Mouse (Mus musculus) myocyte (in vitro differentiated cells): ENCODE data around the gene Casz1. TPM values are rescaled to one million over a fixed set of nuclear protein-coding genes. Genes with fewer than 3 reads are reported as not detected.

Experiments used
- H3K27me3 ChIP-seq: one replicate; pipeline ENCODE4 v1.6.1; 2011; ENCODE audit not compliant: control insufficient read depth, insufficient read depth, insufficient read length
- H3K36me3 ChIP-seq: one replicate; pipeline ENCODE4 v1.6.1; 2011; ENCODE audit not compliant: control insufficient read depth, insufficient read depth
- H3K4me2 ChIP-seq: one replicate; pipeline ENCODE4 v1.6.1; 2011; ENCODE audit warnings: low read depth, control low read depth
- H3K4me3 ChIP-seq: one replicate; pipeline ENCODE4 v1.5.1; 2011; ENCODE audit warnings: mild to moderate bottlenecking, control low read depth, moderate library complexity
- H3K79me2 ChIP-seq: one replicate; pipeline ENCODE4 v1.6.1; 2011; ENCODE audit not compliant: control insufficient read depth, insufficient read depth
- H3ac ChIP-seq: one replicate; pipeline ENCODE4 v1.6.1; 2011; ENCODE audit not compliant: control insufficient read depth, insufficient read length
- CEBPB ChIP-seq: IDR thresholded peaks from 2 replicates; pipeline ENCODE4 v1.6.1; 2011; ENCODE audit warnings: mild to moderate bottlenecking, moderate library complexity; ENCODE audit not compliant: poor library complexity, insufficient read depth, severe bottlenecking
- E2F4 ChIP-seq: IDR thresholded peaks from one replicate; pipeline ENCODE4 v1.6.1; 2011; ENCODE audit warnings: mild to moderate bottlenecking, control low read depth, moderate library complexity; ENCODE audit not compliant: insufficient read depth
- MAX ChIP-seq: IDR thresholded peaks from one replicate; pipeline ENCODE4 v1.6.1; 2011; ENCODE audit warnings: low read depth, mild to moderate bottlenecking, control low read depth
- MYOD1 ChIP-seq, 3 experiments: IDR thresholded peaks; one replicate each; pipeline ENCODE4 v1.6.1; 2011; ENCODE audit warnings: control low read depth in 2 of 3, low read depth in 2 of 3, mild to moderate bottlenecking in 2 of 3, moderate library complexity in 1 of 3; ENCODE audit not compliant: insufficient read length in 2 of 3, control insufficient read depth in 1 of 3
- MYOG ChIP-seq, 3 experiments: IDR thresholded peaks; one replicate each; pipeline ENCODE4 v1.6.1; 2011; ENCODE audit warnings: control low read depth in 2 of 3, low read depth in 2 of 3, mild to moderate bottlenecking in 2 of 3; ENCODE audit not compliant: insufficient read length in 2 of 3, control insufficient read depth in 1 of 3, insufficient read depth in 1 of 3
- POLR2A ChIP-seq: IDR thresholded peaks from one replicate; pipeline ENCODE4 v1.6.1; 2011; ENCODE audit warnings: low read depth, mild to moderate bottlenecking, control low read depth, moderate library complexity; ENCODE audit not compliant: insufficient read length
- POLR2AphosphoS2 ChIP-seq: IDR thresholded peaks from one replicate; pipeline ENCODE4 v1.6.1; 2011; ENCODE audit warnings: low read depth, control low read depth; ENCODE audit not compliant: insufficient read length
- REST ChIP-seq: IDR thresholded peaks from one replicate; pipeline ENCODE4 v1.6.1; 2011; ENCODE audit warnings: mild to moderate bottlenecking, control low read depth, moderate library complexity; ENCODE audit not compliant: insufficient read depth, insufficient read length
- SRF ChIP-seq: IDR thresholded peaks from one replicate; pipeline ENCODE4 v1.6.1; 2011; ENCODE audit warnings: low read depth; ENCODE audit not compliant: control insufficient read depth, insufficient read length
- TCF12 ChIP-seq: IDR thresholded peaks from one replicate; pipeline ENCODE4 v1.6.1; 2011; ENCODE audit warnings: mild to moderate bottlenecking, control low read depth; ENCODE audit not compliant: poor library complexity, insufficient read depth, severe bottlenecking
- TCF3 ChIP-seq: IDR thresholded peaks from one replicate; pipeline ENCODE4 v1.6.1; 2011; ENCODE audit warnings: low read depth, control low read depth; ENCODE audit not compliant: insufficient read length
- USF1 ChIP-seq: IDR thresholded peaks from one replicate; pipeline ENCODE4 v1.6.1; 2011; ENCODE audit warnings: low read depth, mild to moderate bottlenecking, control low read depth, moderate library complexity
- polyA plus RNA-seq: library from polyadenylated mRNA; unstranded; fragments of >200 nt; fragmentation: generic; extraction: Trizol; gene quantifications from one replicate; pipeline ENCODE4 v1.2.1, GENCODE M21; 2012; ENCODE audit warnings: missing spikeins

The Casz1 gene
- polyA plus RNA-seq, 1 experiment, result 11.1 TPM

DNA sequence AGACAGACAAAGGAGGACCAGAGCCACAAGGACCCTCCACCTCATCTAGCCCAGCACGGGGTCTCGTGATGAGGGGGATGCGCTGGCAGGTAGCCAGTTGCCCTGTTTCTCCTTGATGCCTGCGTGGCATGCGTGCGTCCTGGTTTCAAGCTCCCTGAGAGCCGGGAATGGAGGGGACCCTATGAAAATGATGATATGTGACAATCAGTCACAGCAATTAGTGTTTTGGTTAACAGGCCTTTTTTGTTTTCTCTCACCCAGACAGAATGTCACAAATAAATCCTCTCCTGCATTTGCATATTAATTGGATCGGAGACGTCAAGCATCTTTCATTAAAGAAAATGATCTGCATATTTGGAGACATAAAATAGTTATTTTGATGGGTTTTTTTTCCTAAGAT lies 71.9 kb downstream of the Casz1 start:
- no peaks in the 10 kb centered on the region for H3K36me3 ChIP-seq
- H3K79me2 ChIP-seq, result no peaks in the 10 kb centered on the region
- no peak overlapping the region for H3ac ChIP-seq
- H3K27me3 ChIP-seq, result peaks cover 15% of the 10 kb centered on the region
- TF ChIP-seq E2F4 (no peak), REST (no peak)
- H3K4me2 ChIP-seq, result no peak overlapping the region
- H3K4me3 ChIP-seq, result no peak overlapping the region

DNA sequence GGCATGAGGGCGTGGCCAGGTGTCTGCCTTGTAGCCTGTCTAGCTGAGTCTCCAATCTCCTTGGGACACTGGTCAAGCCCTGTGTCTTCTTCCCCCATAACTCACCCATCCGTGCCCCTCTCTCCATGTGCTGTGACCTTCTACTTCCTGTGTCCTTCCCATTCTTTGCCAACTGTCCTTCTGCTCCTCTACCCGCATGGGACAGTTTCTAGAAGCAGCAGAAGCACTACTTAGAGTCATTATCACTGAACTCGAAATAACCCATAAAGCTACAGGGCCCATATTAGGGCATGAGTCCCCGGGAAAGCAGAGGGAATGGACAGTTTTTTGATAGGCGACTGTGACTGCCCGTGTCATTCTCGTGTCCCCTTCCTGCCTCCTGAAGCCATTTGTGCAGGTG lies 72.6 kb downstream of the Casz1 start:
- Histone ChIP-seq H3K36me3 (no peaks in the 10 kb centered on the region), H3K79me2 (no peaks in the 10 kb centered on the region), H3ac (no peak overlapping the region), H3K27me3 (peaks cover 22% of the 10 kb centered on the region), H3K4me2 (no peak overlapping the region), H3K4me3 (no peak overlapping the region)
- TF ChIP-seq MYOD1 (IDR thresholded peaks at IDR 0.05; ENCODE audit: control insufficient read depth in 1 of 3, insufficient read length in 2 of 3, low read depth in 2 of 3), result no peak
- no peak for TF ChIP-seq MYOG (IDR thresholded peaks at IDR 0.05; ENCODE audit: control insufficient read depth in 1 of 3, insufficient read depth in 1 of 3, insufficient read length in 2 of 3, low read depth in 2 of 3)

DNA sequence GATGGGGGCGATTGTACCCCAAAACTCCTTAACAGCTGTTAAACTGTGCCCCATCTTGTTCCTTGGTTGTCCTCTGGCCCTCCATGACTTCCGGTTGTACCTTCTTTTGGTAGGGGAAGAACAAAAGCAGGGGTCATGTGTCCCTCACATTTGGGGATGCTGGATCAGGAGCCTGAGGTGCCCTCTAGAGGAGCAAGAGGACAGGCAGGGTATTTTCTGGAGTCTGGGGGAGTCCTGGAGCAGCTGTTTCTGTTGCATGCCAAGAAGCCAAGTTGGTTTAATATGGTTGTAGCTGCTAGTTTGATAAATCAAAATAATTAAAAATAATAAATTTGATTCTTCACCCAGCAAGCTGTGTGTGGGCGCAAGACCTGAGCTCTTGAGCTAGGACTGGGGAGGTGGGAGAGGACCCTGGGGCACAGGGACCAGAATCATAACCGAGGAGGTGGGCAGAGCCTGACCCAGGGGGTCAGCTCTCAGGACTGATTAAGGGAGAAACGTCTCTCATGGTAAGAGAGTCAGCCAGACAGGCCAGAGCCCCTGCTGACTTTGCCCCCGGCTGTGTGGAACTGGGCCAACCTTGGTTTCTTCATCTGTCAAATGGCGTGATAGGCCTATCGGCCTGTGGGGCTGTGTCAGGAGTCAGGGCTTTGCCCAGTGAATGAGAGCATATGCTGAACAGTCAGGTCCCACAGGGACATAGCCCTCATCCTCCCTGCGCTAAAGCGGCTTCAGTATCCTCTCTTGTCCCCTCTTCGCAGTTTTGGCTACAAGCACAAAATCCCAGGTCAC lies 74.2 kb downstream of the Casz1 start:
- H3K4me3 ChIP-seq, result no peak overlapping the region
- H3ac ChIP-seq, result no peak overlapping the region
- peak; percentile 28 for TF ChIP-seq USF1
- TF ChIP-seq MYOG (IDR thresholded peaks at IDR 0.05; ENCODE audit: control insufficient read depth in 1 of 3, insufficient read depth in 1 of 3, insufficient read length in 2 of 3, low read depth in 2 of 3), result peak in 2 of 3 experiments; percentile 4 to 12
- no peak for TF ChIP-seq E2F4
- H3K27me3 ChIP-seq, result peaks cover 25% of the 10 kb centered on the region
- H3K36me3 ChIP-seq, result no peaks in the 10 kb centered on the region
- peak overlapping the region; percentile 30 for H3K4me2 ChIP-seq
- H3K79me2 ChIP-seq, result no peaks in the 10 kb centered on the region

GRCm38 (mm10) chr4:148878984-148879610 lies 74.9 kb downstream of the Casz1 start:
- no peaks in the 10 kb centered on the region for H3K36me3 ChIP-seq
- no peaks in the 10 kb centered on the region for H3K79me2 ChIP-seq
- no peak overlapping the region for H3K4me3 ChIP-seq
- peak in 1 of 3 experiments; percentile 71 for TF ChIP-seq MYOG (IDR thresholded peaks at IDR 0.05; ENCODE audit: control insufficient read depth in 1 of 3, insufficient read depth in 1 of 3, insufficient read length in 2 of 3, low read depth in 2 of 3)
- TF ChIP-seq MYOD1 (IDR thresholded peaks at IDR 0.05; ENCODE audit: control insufficient read depth in 1 of 3, insufficient read length in 2 of 3, low read depth in 2 of 3), result peak in 1 of 3 experiments; percentile 77
- no peak for TF ChIP-seq TCF12
- peaks cover 26% of the 10 kb centered on the region for H3K27me3 ChIP-seq
- no peak overlapping the region for H3ac ChIP-seq
- H3K4me2 ChIP-seq, result peak overlapping the region; percentile 30

- no peak for TF ChIP-seq MYOD1 (IDR thresholded peaks at IDR 0.05; ENCODE audit: control insufficient read depth in 1 of 3, insufficient read length in 2 of 3, low read depth in 2 of 3)
- TF ChIP-seq REST, result no peak
- no peak for TF ChIP-seq TCF3
- TF ChIP-seq CEBPB, result no peak
- no peak for TF ChIP-seq TCF12
- TF ChIP-seq MAX, result no peak
- no peak for TF ChIP-seq USF1
- no peak for TF ChIP-seq POLR2AphosphoS2
- no peak for TF ChIP-seq MYOG (IDR thresholded peaks at IDR 0.05; ENCODE audit: control insufficient read depth in 1 of 3, insufficient read depth in 1 of 3, insufficient read length in 2 of 3, low read depth in 2 of 3)
- TF ChIP-seq E2F4, result no peak
- TF ChIP-seq POLR2A, result no peak
- no peak for TF ChIP-seq SRF
- no peak overlapping the region for H3K4me3 ChIP-seq
- no peaks in the 10 kb centered on the region for H3K79me2 ChIP-seq
- H3K36me3 ChIP-seq, result no peaks in the 10 kb centered on the region
- peaks cover 29% of the 10 kb centered on the region for H3K27me3 ChIP-seq
- no peak overlapping the region for H3K4me2 ChIP-seq
- H3ac ChIP-seq, result no peak overlapping the region
Observed at GRCm38 (mm10) chr4:148879631-148880030, 75.4 kb downstream of the Casz1 start.
